Mouse (Mus musculus): Measurements from ENCODE around the gene Nfasc.

Nfasc gene

GRCm38 (mm10) chr1:132741175-132741997 is at the start of gene Nfasc:
Gene Nfasc (minus strand): TSS chr1:132741797.
- DNase-seq (ENCODE audit: low read depth, low spot score), result peak; percentile 93

DNA sequence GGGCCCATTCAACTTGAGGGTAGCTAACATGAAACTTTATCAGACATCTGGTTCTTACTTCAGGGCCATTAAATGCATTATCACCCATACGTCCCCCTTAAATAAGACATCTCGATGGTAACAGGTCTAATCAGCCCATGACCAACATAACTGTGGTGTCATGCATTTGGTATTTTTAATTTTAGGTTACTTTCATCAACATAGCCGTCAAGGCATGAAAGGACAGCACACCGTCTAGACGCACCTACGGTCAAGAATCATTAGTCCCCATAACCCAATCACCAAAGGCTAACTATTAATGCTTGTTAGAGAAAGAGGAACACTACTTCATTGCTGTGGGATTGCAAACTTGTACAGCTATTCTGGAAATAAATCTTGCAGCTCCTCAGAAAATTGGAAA is 49.5 kb upstream of the Nfasc start:
- no peak for DNase-seq (ENCODE audit: low read depth, low spot score)

- DNase-seq (ENCODE audit: low read depth, low spot score), result peak; percentile 46
These were observed 45.3 kb upstream of the Nfasc start for GRCm38 (mm10) chr1:132786866-132787265.

- DNase-seq (ENCODE audit: low read depth, low spot score), result no peak
These were observed 40.2 kb upstream of the Nfasc start for GRCm38 (mm10) chr1:132781607-132782445.

GRCm38 (mm10) chr1:132780961-132781360 is 39.4 kb upstream of the Nfasc start:
- DNase-seq (ENCODE audit: low read depth, low spot score), result no peak

- peak; percentile 22 for DNase-seq (ENCODE audit: low read depth, low spot score)
These were observed 38.7 kb upstream of the Nfasc start for GRCm38 (mm10) chr1:132780254-132780653.

GRCm38 (mm10) chr1:132774959-132775358 is 33.4 kb upstream of the Nfasc start:
- no peak for DNase-seq (ENCODE audit: low read depth, low spot score)

GRCm38 (mm10) chr1:132771377-132771776 is 29.8 kb upstream of the Nfasc start:
- peak; percentile 59 for DNase-seq (ENCODE audit: low read depth, low spot score)

DNA sequence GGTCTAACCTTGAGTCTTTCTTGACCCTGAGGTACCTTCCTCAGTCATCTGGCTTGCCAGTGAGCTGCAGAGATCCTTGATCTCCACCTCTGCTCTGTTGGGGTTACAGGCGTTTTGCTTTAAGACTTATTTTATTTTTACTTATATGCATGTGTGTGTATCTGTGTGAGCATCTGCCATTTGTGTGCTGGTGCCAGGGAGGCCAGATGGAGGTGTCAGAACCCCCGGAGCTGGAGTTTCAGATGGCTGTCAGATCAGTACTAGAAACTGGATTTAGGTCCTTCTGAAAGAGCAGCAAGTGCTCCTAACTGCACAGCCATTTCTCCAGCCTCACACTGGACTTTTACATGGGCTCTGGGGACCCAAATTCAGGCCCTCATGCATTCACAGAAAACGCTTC is 28.0 kb upstream of the Nfasc start:
- DNase-seq (ENCODE audit: low read depth, low spot score), result peak; percentile 66

- peak; percentile 45 for DNase-seq (ENCODE audit: low read depth, low spot score)
These were observed 25.8 kb upstream of the Nfasc start for GRCm38 (mm10) chr1:132767422-132767821.

DNA sequence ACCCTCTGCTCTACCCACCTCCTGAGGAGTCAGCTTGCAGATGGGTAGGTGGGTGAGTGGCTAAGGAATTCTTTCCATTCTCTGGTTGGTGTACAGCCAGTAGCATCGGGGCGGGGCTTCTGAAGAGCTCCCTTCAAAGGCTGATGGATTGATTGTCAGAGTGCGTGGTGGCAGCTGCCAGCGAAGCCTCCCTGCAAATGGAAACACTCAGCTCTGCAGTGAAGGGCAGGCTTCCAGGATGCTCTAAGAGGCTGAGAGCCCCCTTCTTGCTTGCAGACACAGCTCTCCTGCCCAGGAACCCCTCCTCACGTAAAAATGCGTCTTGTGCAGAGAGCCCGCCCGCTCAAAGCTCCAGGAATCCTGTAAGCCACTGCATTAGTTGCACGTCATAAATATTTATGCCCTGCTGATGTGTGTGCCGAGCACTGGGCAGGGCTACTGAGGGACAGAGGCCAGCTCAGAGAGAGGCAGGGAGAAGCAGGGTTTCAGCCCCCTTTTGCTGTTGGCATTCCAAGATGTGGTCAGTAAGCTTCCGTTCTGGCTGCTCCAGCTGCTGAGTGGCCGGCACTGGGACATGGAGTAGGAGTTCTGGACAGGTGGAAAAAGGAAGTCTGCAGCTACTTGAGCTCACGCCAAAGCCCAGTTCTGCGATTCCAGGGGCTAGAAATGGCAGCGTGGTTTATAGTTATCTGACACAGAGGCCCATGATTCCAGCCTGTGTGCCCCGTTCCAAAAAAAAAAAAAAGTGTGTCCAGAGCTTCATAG is 24.5 kb upstream of the Nfasc start:
- peak; percentile 70 for DNase-seq (ENCODE audit: low read depth, low spot score)

DNA sequence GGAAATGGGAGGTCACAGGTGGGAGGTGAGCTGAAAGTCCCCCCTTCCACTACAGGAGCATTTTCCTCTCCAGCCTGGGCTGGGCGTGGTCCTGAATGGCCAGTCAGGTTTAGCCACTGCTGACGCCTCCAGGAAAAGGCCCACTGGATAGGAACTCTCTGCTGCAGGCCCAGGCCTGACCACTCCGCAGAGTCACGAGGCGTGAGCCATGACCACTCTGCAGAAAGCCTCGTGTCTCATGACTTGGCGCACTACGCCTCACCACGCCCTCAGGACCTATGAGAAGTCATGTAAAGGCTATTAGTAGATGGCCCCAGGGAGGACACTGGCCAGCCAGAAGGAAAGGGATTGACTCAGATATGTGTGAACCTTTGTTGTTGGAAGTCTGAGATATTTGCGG is 23.6 kb upstream of the Nfasc start:
- no peak for DNase-seq (ENCODE audit: low read depth, low spot score)

DNA sequence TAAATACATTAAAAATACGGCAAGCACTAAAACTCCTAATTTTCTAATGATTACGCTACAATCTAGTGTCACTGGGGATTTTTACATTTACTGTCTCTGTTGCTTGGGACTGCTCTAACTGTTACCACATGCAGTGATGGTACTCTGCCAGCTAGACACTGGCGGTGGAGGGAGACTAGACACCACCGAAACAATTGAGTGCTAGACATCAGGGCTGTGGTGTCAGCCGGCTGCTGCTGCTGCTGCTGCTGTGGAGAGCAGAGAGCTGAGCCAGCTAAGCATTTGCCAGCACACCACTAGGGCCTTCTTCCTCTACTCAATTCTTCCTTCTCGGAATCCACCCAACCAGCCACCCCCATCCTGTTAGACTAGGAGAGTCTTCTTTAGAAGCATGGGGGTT is 17.8 kb upstream of the Nfasc start:
- peak; percentile 71 for DNase-seq (ENCODE audit: low read depth, low spot score)

DNA sequence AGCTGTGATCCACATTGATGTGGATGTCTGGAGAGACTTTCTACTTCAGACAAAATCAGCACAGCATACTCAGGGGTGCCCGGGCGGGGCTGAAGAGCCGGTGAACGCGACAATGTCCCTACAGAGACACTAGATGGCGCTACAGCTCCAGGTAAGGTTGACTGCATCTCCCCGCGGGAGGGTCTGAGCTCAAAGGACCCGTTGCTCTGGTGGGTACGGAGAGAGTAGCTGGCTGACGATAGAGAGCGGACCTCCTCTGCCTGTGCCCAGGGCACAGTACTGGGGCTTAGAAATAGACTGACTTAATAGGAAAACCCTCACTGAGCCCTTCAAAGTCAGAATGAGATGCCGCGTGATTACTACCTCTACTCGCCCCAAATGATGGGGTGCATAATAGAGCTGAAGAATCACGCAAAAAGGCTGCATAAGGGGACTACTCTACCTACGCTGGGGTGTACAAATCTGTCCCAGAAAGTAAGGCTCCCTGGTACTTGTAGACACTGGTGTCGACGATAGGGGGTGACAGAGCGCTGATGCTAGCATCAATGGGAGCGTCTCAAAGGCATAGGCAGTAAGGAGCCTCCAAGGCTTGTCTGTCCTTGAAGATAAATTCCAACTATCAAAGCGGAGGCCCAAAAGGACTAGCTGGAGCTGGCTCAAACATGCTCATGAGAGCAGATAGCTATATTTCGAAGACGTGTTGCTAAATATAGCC is 17.2 kb upstream of the Nfasc start:
- peak; percentile 95 for DNase-seq (ENCODE audit: low read depth, low spot score)

DNA sequence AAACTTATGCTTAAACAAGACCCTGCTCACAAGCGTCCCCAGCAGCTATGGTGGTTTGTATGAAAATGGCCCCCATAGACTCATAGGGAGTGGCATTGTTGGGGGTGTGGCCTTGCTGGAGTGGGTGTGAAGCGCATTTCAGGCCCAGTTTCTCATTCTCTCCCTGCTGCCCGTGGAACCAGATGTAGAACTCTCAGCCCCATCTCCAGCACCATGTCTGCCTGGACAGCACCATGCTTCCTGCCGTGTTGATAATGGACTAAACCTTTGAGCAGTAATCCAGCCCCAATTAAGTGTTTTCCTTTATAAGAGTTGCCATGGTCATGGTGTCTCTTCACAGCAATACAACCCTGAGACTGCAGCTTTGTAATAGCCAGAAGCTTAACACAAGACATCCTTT is 13.6 kb upstream of the Nfasc start:
- DNase-seq (ENCODE audit: low read depth, low spot score), result no peak

GRCm38 (mm10) chr1:132749217-132749884 is 7.8 kb upstream of the Nfasc start:
- DNase-seq (ENCODE audit: low read depth, low spot score), result peak; percentile 81

- DNase-seq (ENCODE audit: low read depth, low spot score), result peak; percentile 83
These were observed 4.7 kb upstream of the Nfasc start for GRCm38 (mm10) chr1:132746302-132746701.

DNA sequence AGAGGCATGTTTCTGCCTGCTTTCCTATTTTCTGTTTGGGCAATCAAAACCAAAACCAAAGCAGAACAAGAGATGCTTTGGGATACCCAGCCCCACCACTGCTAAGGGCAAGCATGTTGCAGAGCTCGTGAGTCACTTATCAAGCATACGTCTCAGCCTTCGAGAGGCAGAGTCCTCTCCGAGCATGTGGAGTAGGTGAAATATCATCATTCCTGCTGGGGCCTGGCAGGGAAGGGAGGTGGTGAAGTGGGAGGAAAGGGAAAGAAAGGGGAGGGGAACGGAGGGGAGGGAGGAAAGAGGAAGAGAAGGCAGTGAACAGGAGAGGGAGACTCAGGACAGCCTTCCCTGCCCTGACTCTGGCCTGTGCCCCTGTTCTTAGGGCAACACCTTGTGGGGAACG is 4.0 kb upstream of the Nfasc start:
- peak; percentile 78 for DNase-seq (ENCODE audit: low read depth, low spot score)

DNA sequence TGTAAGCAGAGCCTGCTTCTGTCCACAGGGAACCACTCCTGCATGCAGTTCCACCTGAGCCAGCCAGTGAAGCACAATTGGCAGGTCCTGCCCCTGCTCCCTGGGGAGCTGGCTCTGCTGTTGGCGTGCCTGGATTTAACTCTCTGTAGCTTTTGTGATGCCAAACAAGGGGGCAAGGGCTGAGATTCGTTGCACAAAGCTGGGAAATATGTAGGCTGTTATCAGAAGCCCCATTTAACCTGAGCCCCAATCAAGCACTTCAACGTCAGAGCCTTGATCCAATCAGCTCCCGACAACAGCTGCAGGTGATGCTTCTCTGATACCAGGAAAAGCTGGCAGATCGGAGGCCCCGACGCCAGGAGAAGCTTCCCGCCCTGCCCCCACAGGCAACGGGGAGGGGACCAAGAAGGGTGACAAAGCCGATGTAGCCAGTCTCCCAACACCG is 2.5 kb downstream of the Nfasc start:
- DNase-seq (ENCODE audit: low read depth, low spot score), result peak; percentile 93

DNA sequence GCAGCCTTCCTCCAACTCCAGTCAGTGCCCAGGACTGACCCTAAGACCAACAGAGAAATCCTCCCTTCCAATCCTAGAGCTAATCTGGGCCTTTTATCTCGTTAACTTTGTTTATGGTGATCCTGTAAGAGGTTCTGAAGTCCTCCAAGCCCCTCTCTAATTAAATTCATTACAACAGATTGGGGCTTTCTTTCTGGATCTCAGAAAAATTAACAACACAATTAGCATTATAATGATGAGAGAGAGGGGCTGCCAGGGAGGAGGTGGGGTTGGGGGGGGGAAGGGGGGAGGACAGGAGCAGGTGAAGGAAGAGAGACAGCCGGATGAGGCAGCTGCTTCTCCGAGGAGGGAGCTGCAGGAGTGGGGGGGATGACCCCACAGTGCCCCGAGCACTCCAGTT is 5.4 kb downstream of the Nfasc start:
- no peak for DNase-seq (ENCODE audit: low read depth, low spot score)
